Mouse (Mus musculus) limb, embryonic 14.5 days (tissue): Measurements from ENCODE around the gene Sh3bp2. TPM values are rescaled to one million over a fixed set of nuclear protein-coding genes. Genes with fewer than 3 reads are reported as not detected.

Experiments used
- ATAC-seq: fragments of 200-750 bp; cut with Nextera tagmentation; 2 replicates; pipeline ENCODE4 v1.8.0; 2017; ENCODE audit warnings: low read depth, moderate number of reproducible peaks, moderate TSS enrichment; ENCODE audit not compliant: low FRiP score
- DNase-seq: peaks from one replicate; pipeline ENCODE4 v3.0.0-alpha.2; 2015; ENCODE audit warnings: low spot score
- H3K27ac ChIP-seq: fragments of 300-500 bp; sonication (generic); replicated peaks from 2 replicates; pipeline ENCODE4 v1.5.1; 2014; ENCODE audit warnings: low read depth, mild to moderate bottlenecking, low read length, moderate library complexity, mixed read lengths
- H3K27me3 ChIP-seq: fragments of 300-500 bp; sonication (generic); 2 replicates; pipeline ENCODE4 v1.6.1; 2014; ENCODE audit warnings: low read length, mixed read lengths; ENCODE audit not compliant: control insufficient read depth, insufficient read depth
- H3K36me3 ChIP-seq: fragments of 300-500 bp; sonication (generic); 2 replicates; pipeline ENCODE4 v1.6.1; 2014; ENCODE audit warnings: mild to moderate bottlenecking, low read length, moderate library complexity, mixed read lengths; ENCODE audit not compliant: control insufficient read depth, insufficient read depth
- H3K4me1 ChIP-seq: fragments of 300-500 bp; sonication (generic); 2 replicates; pipeline ENCODE4 v1.6.1; 2014; ENCODE audit warnings: antibody characterized with exemption, low read length, mixed read lengths; ENCODE audit not compliant: control insufficient read depth, insufficient read depth
- H3K4me2 ChIP-seq: fragments of 300-500 bp; sonication (generic); replicated peaks from 2 replicates; pipeline ENCODE4 v1.6.1; 2014; ENCODE audit warnings: low read depth, mild to moderate bottlenecking, low read length, moderate library complexity; ENCODE audit not compliant: severe bottlenecking
- H3K4me3 ChIP-seq: fragments of 300-500 bp; sonication (generic); replicated peaks from 2 replicates; pipeline ENCODE4 v1.5.1; 2014; ENCODE audit warnings: low read length
- H3K9ac ChIP-seq: fragments of 300-500 bp; sonication (generic); 2 replicates; pipeline ENCODE4 v1.6.1; 2014; ENCODE audit warnings: mild to moderate bottlenecking, low read depth, low read length, moderate library complexity; ENCODE audit not compliant: severe bottlenecking
- H3K9me3 ChIP-seq: fragments of 300-500 bp; sonication (generic); 2 replicates; pipeline ENCODE4 v1.6.1; 2016; ENCODE audit warnings: low read length; ENCODE audit not compliant: control insufficient read depth
- POLR2A ChIP-seq: fragments of 200-500 bp; IDR thresholded peaks from 2 replicates; pipeline ENCODE4 v1.8.0; 2012; ENCODE audit warnings: inconsistent platforms, mild to moderate bottlenecking, moderate library complexity, borderline replicate concordance; ENCODE audit not compliant: insufficient read depth, insufficient read length; ENCODE audit errors: extremely low read depth
- WGBS: fragments of 180-500 bp; shearing (Covaris S2); extraction: QIAGEN DNeasy Blood & Tissue Kit; methylation state at CpG from one replicate; pipeline ENCODE4 v1.1.7; 2014; 5-methylcytosine and 5-hydroxymethylcytosine counted together
- polyA plus RNA-seq, 2 experiments: library from polyadenylated mRNA; depleted of rRNA in 1 of 2; stranded (reverse) in 1 of 2; unstranded in 1 of 2; fragments of >200 nt; fragmentation: Nextera tagmentation in 1 of 2; extraction: Ambion mirVana in 1 of 2; gene quantifications; 2 replicates each; pipeline versions ENCODE4 v1.2.1 to v1.2.3; 2012 to 2014

The Sh3bp2 gene
- 17.9 and 23.5 TPM in 2 replicates for polyA plus RNA-seq (2012; rRNA removed)
- polyA plus RNA-seq (2014; fragmentation: Nextera tagmentation; extraction: Ambion mirVana) = 12.2 and 12.6 TPM in 2 replicates

DNA sequence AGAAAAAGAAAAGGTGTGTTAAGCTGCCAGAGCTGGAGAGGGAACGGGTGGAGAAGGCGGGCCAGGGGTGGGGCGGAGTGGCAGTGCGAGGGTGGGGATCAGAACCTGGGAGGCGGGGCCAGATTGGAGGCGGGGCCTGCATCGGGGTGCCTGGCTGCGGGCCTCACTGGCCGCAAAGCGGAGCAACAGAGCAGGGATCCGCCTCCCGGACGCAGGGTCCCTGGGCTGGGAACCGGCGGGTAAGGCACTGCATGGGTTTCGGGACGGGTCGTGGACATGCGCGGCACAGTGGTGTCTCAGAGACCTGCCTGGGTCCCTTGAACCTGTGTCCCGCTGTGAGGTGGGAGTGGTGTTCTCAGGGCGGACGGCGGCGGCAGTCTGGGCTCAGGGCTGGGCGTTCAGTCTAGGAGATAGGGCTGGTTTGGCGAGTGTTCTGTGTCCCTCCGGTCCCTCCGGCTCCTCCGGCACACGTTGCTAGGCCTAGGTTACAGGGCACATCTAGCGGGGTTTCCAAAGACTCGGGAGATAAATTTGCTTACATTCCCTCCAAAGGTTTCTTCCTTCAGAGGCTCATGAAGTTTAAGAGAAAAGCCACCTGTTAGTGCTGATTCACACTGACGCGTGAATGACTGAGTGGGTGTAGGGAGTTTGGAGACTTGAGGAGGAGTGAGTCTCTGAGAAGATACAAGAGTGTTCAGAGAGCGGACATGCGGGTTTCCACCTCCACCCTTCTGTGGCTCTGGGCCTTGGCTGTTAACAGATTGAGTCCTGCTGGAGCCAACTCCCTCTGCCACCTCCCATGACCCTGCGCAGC is at the start of gene Sh3bp2:
TSS of gene Sh3bp2 (plus strand) at position 176 of the 814 bp plus-strand sequence.
- Histone ChIP-seq H3K36me3 (no peaks in the 10 kb centered on the region), H3K27me3 (no peaks in the 10 kb centered on the region), H3K4me1 (no peaks in the 10 kb centered on the region), H3K4me2 (peak within 1 kb of the TSS; percentile 69), H3K9ac (peak within 1 kb of the TSS; percentile 50), H3K9me3 (no peaks in the 10 kb centered on the region), H3K4me3 (peak within 1 kb of the TSS; percentile 54), H3K27ac (no peak within 1 kb of the TSS)
- 4% methylated on average over 36 of the region's 38 CpGs for WGBS
- ATAC-seq (peak; percentile 95), DNase-seq (peak; percentile 88)
- TF ChIP-seq POLR2A = no peak

DNA sequence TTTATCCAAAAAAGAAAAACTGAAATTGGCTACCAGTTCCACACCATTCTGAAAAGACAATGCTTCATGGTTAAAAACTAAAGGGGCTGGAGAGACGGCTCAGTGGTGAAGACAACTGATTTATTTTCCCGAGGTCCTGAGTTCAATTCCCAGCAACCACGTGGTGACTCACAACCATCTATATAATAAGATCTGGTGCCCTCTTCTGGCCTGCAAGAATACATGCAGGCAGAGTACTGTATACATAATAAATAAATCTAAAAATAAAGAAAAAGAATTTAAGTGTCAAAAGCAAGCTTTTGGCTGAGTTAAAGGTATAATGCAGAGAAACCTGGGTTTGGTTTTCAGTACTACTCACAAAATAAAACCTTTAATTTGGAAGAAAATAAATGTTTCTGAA is 44.7 kb upstream of the Sh3bp2 start:
- H3K4me2 ChIP-seq = no peak overlapping the region
- H3K4me3 ChIP-seq = no peak overlapping the region
- H3K9ac ChIP-seq = no peak overlapping the region
- TF ChIP-seq POLR2A = no peak
- 81% methylated on average over 3 of the region's 3 CpGs for WGBS
- no peaks in the 10 kb centered on the region for H3K4me1 ChIP-seq
- DNase-seq = no peak
- no peak for ATAC-seq
- H3K36me3 ChIP-seq = peaks cover 75% of the 10 kb centered on the region
- H3K27ac ChIP-seq = no peak overlapping the region
- H3K27me3 ChIP-seq = no peaks in the 10 kb centered on the region
- no peaks in the 10 kb centered on the region for H3K9me3 ChIP-seq

DNA sequence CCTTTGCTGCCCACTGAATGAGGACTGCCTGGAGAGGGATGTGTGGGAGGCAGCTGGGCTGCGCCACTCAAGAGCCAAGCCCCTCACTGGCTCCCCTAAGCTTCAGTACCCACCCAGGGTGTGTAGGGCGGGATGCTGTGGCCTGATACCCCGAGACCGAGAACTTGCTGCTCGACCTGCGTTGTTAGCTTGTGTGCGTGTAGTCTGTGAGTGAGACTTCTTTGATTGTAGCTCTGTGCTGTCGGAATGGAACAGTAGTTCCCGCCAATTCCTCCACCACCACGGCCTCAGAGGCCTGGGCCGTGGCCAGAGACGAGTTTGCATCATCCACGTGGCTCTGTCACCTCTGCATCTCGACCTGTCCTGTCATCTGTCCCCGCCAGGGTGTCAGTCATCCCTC is 39.9 kb upstream of the Sh3bp2 start:
- TF ChIP-seq POLR2A = no peak
- H3K27me3 ChIP-seq = no peaks in the 10 kb centered on the region
- H3K36me3 ChIP-seq = peaks cover 45% of the 10 kb centered on the region
- H3K4me2 ChIP-seq = no peak overlapping the region
- no peaks in the 10 kb centered on the region for H3K4me1 ChIP-seq
- no peak overlapping the region for H3K4me3 ChIP-seq
- 93% methylated on average over 15 of the region's 15 CpGs for WGBS
- H3K27ac ChIP-seq = no peak overlapping the region
- ATAC-seq = no peak
- H3K9me3 ChIP-seq = no peaks in the 10 kb centered on the region
- H3K9ac ChIP-seq = no peak overlapping the region
- no peak for DNase-seq

DNA sequence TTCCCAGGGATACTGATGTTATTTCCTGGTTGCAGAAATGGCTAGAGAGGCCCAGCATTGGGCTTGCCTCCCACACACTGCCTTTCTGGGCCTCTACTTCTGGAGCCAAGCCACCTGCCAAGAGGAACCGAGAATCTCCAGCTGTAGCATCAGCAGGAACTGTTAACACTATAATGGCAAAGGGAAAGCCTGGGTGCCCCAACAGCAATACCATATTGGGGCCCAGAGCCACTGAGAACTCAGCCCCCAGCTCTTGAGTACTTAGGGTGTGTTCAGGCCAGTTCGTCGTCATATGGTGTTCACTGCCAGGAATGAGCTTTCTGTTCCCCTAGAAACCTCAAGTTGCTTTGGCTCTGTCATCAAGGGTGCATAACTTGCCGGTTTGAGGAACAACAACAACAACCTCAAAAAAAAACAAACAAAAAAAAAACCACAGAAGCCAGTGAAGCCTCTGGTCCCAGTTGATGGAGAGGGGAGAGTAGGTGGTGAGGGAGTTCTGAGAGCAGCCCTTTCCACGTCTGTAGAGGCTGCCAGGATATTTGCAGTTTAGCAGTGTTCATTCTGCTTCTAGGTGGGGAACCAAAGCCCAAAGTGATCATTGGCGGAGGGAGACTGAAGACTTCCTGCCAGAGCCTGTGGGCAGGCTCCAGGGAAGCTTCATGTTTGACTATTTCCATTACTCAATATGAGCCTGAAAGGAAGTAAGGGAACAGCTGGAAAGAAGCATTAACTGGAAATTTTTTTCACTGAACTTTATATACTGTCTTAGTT is 38.1 kb upstream of the Sh3bp2 start:
- no peaks in the 10 kb centered on the region for H3K4me1 ChIP-seq
- WGBS = 77% methylated on average over 6 of the region's 6 CpGs
- no peak for TF ChIP-seq POLR2A
- H3K4me3 ChIP-seq = no peak overlapping the region
- H3K9me3 ChIP-seq = no peaks in the 10 kb centered on the region
- no peak overlapping the region for H3K4me2 ChIP-seq
- DNase-seq (no peak), ATAC-seq (no peak)
- no peak overlapping the region for H3K27ac ChIP-seq
- H3K27me3 ChIP-seq = no peaks in the 10 kb centered on the region
- peaks cover 33% of the 10 kb centered on the region for H3K36me3 ChIP-seq
- H3K9ac ChIP-seq = no peak overlapping the region

DNA sequence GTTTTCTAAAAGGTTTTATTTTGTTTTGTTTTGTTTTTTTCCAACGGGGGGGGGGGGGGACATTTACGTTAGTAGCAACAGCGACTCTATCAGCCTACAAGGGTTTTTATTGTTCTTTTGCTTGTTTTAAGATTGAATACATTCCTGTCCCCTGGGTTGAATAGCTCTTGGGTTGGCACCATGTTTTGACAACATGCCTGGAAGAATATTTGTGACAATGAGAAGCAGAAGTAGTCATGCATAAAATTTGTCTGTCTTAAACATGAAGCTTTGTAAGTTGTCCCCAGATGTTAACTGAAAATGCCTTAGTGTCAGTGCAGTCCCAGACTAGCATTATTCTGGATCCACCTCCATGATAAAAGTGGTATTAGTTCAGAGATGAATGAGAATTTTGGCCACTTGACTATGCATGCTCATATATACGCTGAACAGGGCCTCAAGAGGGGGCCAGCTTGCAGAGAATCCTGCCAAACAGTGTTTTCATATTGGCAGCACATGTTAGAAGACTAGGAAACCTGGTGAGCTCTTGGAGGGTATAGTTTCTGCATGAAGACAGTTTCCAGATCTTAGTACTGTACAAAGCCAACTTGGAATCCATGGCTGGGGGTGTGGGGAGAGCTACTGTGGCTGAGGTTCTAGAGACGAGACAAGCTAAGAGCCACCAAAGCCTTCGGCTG is 36.8 kb upstream of the Sh3bp2 start:
- H3K27me3 ChIP-seq = no peaks in the 10 kb centered on the region
- no peak overlapping the region for H3K27ac ChIP-seq
- no peaks in the 10 kb centered on the region for H3K4me1 ChIP-seq
- ATAC-seq = no peak
- H3K36me3 ChIP-seq = peaks cover 29% of the 10 kb centered on the region
- WGBS = 70% methylated on average over 6 of the region's 6 CpGs
- no peak for TF ChIP-seq POLR2A
- no peaks in the 10 kb centered on the region for H3K9me3 ChIP-seq
- no peak overlapping the region for H3K4me2 ChIP-seq
- no peak for DNase-seq
- no peak overlapping the region for H3K9ac ChIP-seq
- no peak overlapping the region for H3K4me3 ChIP-seq
